8 mouse cellular contexts compared by ENCODE assay signal in genomic region chr16:97169901-97170512, GRCm38 (mm10). TPM values are rescaled to one million over a fixed set of nuclear protein-coding genes. Genes with fewer than 3 reads are reported as not detected.
A peak's percentile ranks its signal among the peaks of the same experiment; 100 is the strongest.
DNase-seq lines count a peak whose midpoint lies in the region; ATAC-seq and TF ChIP-seq lines count a peak whose summit lies in the region.

No protein-coding gene starts in this region.

- H3K27ac ChIP-seq in kidney, postnatal 0 days, result no peak overlapping the region
- H3K27ac ChIP-seq in hindbrain, embryonic 11.5 days (ENCODE audit: low read depth, low read length), result peak overlapping the region; percentile 78
- no peak overlapping the region for H3K27ac ChIP-seq in liver, embryonic 15.5 days (replicated peaks)

- DNase-seq in kidney, postnatal 0 days (ENCODE audit: low spot score), result no peak
- DNase-seq in kidney, adult 11 months, result no peak
- peak; percentile 17 for DNase-seq in embryo, embryonic 10 days (ENCODE audit: low spot score)
- peak; percentile 43 for DNase-seq in hindbrain, embryonic 11.5 days (ENCODE audit: low spot score)
- peak; percentile 19 for DNase-seq in testis, postnatal 14 days (ENCODE audit: low spot score)
- no peak for DNase-seq in adrenal gland, postnatal 4 days (ENCODE audit: low spot score in 2 of 2)
- DNase-seq in lung, adult 18-20 months, result no peak

- TF ChIP-seq CTCF in kidney, postnatal 0 days (IDR thresholded peaks at IDR 0.05; ENCODE audit: low read depth), result no peak

- H3K36me3 ChIP-seq in kidney, postnatal 0 days (ENCODE audit: insufficient read depth, low read length), result no peaks in the 10 kb centered on the region
- no peaks in the 10 kb centered on the region for H3K36me3 ChIP-seq in hindbrain, embryonic 11.5 days (ENCODE audit: control insufficient read depth, insufficient read depth, low read length)
- no peaks in the 10 kb centered on the region for H3K36me3 ChIP-seq in liver, embryonic 15.5 days (replicated peaks)

- H3K4me1 ChIP-seq in kidney, postnatal 0 days (replicated peaks; ENCODE audit: insufficient read depth, low read length), result 0 out of 2 replicates have a peak, but pooled peaks cover 2% of the 10 kb centered on the region
- H3K4me1 ChIP-seq in hindbrain, embryonic 11.5 days (replicated peaks; ENCODE audit: control insufficient read depth, insufficient read depth, low read length), result no peaks in the 10 kb centered on the region; the same call in 1 of the 2 replicates
- H3K4me1 ChIP-seq in liver, embryonic 15.5 days (replicated peaks), result no peaks in the 10 kb centered on the region

- H3K27me3 ChIP-seq in kidney, postnatal 0 days (ENCODE audit: insufficient read depth, low read length), result peaks cover 40% of the 10 kb centered on the region
- peaks cover 26% of the 10 kb centered on the region for H3K27me3 ChIP-seq in hindbrain, embryonic 11.5 days (ENCODE audit: control insufficient read depth, insufficient read depth, low read length)
- peaks cover 78% of the 10 kb centered on the region for H3K27me3 ChIP-seq in liver, embryonic 15.5 days

- H3K9ac ChIP-seq in kidney, postnatal 0 days (ENCODE audit: low read depth, low read length), result no peak overlapping the region
- peak overlapping the region; percentile 72 for H3K9ac ChIP-seq in hindbrain, embryonic 11.5 days (ENCODE audit: low read depth, low read length)
- no peak overlapping the region for H3K9ac ChIP-seq in liver, embryonic 15.5 days

- ATAC-seq in kidney, postnatal 0 days (replicated peaks; ENCODE audit: low FRiP score, low read depth), result no peak
- ATAC-seq in hindbrain, embryonic 11.5 days (ENCODE audit: low FRiP score), result no peak; the same call in 1 of the 2 replicates
- ATAC-seq in liver, embryonic 15.5 days (ENCODE audit: insufficient read depth), result no peak

- no peaks in the 10 kb centered on the region for H3K9me3 ChIP-seq in kidney, postnatal 0 days (replicated peaks; ENCODE audit: low read length)
- H3K9me3 ChIP-seq in hindbrain, embryonic 11.5 days (ENCODE audit: control insufficient read depth, low read length), result no peaks in the 10 kb centered on the region
- H3K9me3 ChIP-seq in liver, embryonic 15.5 days (replicated peaks), result no peaks in the 10 kb centered on the region

- peak overlapping the region; percentile 82 for H3K4me2 ChIP-seq in kidney, postnatal 0 days (ENCODE audit: low read length)
- peak overlapping the region; percentile 91 for H3K4me2 ChIP-seq in hindbrain, embryonic 11.5 days (replicated peaks; ENCODE audit: low read depth, low read length)
- H3K4me2 ChIP-seq in liver, embryonic 15.5 days, result peak overlapping the region; percentile 27; the same call in 1 of the 2 replicates

- H3K4me3 ChIP-seq in kidney, postnatal 0 days (replicated peaks; ENCODE audit: low read depth, low read length), result peak overlapping the region; percentile 38
- peak overlapping the region; percentile 50 for H3K4me3 ChIP-seq in hindbrain, embryonic 11.5 days (ENCODE audit: low read depth, low read length)
- no peak overlapping the region for H3K4me3 ChIP-seq in liver, embryonic 15.5 days (replicated peaks)

- WGBS in kidney, postnatal 0 days, result 1% methylated on average over 51 of the region's 51 CpGs
- 1% methylated on average over 23 of the region's 51 CpGs for WGBS in hindbrain, embryonic 11.5 days
- WGBS in liver, embryonic 15.5 days (ENCODE audit: insufficient replicate concordance), result under 1% methylated on average over 50 of the region's 51 CpGs

RNA-seq across cellular contexts. Expression of gene Dscam, which starts 0.5 kb away (rescaled TPM):
- polyA plus RNA-seq in kidney, postnatal 0 days (2015; fragmentation: Nextera tagmentation; extraction: Ambion mirVana), result 0.05 TPM in 2 replicates
- 2.0 and 2.3 TPM in 2 replicates for polyA plus RNA-seq in hindbrain, embryonic 11.5 days (2014; fragmentation: Nextera tagmentation; extraction: Ambion mirVana)
- not detected in 2 replicates for polyA plus RNA-seq in liver, embryonic 15.5 days (2015; fragmentation: Nextera tagmentation; extraction: Ambion mirVana)
- total RNA-seq in adrenal gland, postnatal 4 days (2021), result under 1 TPM; 0.56 to 0.71 TPM

Comparison
In these comparisons a context has a peak if more than half of its experiments do, and no peak if none do; other contexts are left out.
1. DNase-seq: peak in embryo, embryonic 10 days (single experiment), hindbrain, embryonic 11.5 days (single experiment) and testis, postnatal 14 days (single experiment); none in kidney, postnatal 0 days (single experiment), kidney, adult 11 months (single experiment), adrenal gland, postnatal 4 days (0 of 2) and lung, adult 18-20 months (0 of 2).
2. H3K4me2 ChIP-seq: peak in every context shown above with its lines; median percentile 91 in hindbrain, embryonic 11.5 days; 82 in kidney, postnatal 0 days; 27 in liver, embryonic 15.5 days.